Mouse (Mus musculus) forebrain, embryonic 12.5 days (tissue): ENCODE measurements around the gene Psmd12. TPM values are rescaled to one million over a fixed set of nuclear protein-coding genes. Genes with fewer than 3 reads are reported as not detected.

Experiments
- ATAC-seq: fragments of 200-750 bp; cut with Nextera tagmentation; 2 replicates; pipeline ENCODE4 v1.8.0; 2017; ENCODE audit warnings: moderate TSS enrichment; ENCODE audit not compliant: low FRiP score
- H3K27ac ChIP-seq: fragments of 300-500 bp; sonication (generic); 2 replicates; pipeline ENCODE4 v1.5.1; 2016; ENCODE audit warnings: mild to moderate bottlenecking
- H3K27me3 ChIP-seq: fragments of 300-500 bp; sonication (generic); 2 replicates; pipeline ENCODE4 v1.6.1; 2016; ENCODE audit warnings: mild to moderate bottlenecking
- H3K36me3 ChIP-seq: fragments of 300-500 bp; sonication (generic); replicated peaks from 2 replicates; pipeline ENCODE4 v1.6.1; 2016; ENCODE audit warnings: mild to moderate bottlenecking
- H3K4me1 ChIP-seq: fragments of 300-500 bp; sonication (generic); 2 replicates; pipeline ENCODE4 v1.6.1; 2016
- H3K4me2 ChIP-seq: fragments of 300-500 bp; sonication (generic); 2 replicates; pipeline ENCODE4 v1.6.1; 2016; ENCODE audit warnings: mild to moderate bottlenecking, moderate library complexity
- H3K4me3 ChIP-seq: fragments of 300-500 bp; sonication (generic); replicated peaks from 2 replicates; pipeline ENCODE4 v1.5.1; 2016; ENCODE audit warnings: mild to moderate bottlenecking
- H3K9ac ChIP-seq: fragments of 300-500 bp; sonication (generic); 2 replicates; pipeline ENCODE4 v1.6.1; 2016; ENCODE audit warnings: mild to moderate bottlenecking
- H3K9me3 ChIP-seq: fragments of 300-500 bp; sonication (generic); 2 replicates; pipeline ENCODE4 v1.6.1; 2016
- WGBS: fragments of 180-500 bp; shearing (Covaris S2); methylation state at CpG from one replicate; pipeline ENCODE4 v1.1.7; 2016; 5-methylcytosine and 5-hydroxymethylcytosine counted together
- polyA plus RNA-seq: library from polyadenylated mRNA; unstranded; fragments of >200 nt; fragmentation: Nextera tagmentation; extraction: Ambion mirVana; gene quantifications from 2 replicates; pipeline ENCODE4 v1.2.1, GENCODE M21; 2016

The Psmd12 gene
- polyA plus RNA-seq: 188 and 196 TPM in 2 replicates

DNA sequence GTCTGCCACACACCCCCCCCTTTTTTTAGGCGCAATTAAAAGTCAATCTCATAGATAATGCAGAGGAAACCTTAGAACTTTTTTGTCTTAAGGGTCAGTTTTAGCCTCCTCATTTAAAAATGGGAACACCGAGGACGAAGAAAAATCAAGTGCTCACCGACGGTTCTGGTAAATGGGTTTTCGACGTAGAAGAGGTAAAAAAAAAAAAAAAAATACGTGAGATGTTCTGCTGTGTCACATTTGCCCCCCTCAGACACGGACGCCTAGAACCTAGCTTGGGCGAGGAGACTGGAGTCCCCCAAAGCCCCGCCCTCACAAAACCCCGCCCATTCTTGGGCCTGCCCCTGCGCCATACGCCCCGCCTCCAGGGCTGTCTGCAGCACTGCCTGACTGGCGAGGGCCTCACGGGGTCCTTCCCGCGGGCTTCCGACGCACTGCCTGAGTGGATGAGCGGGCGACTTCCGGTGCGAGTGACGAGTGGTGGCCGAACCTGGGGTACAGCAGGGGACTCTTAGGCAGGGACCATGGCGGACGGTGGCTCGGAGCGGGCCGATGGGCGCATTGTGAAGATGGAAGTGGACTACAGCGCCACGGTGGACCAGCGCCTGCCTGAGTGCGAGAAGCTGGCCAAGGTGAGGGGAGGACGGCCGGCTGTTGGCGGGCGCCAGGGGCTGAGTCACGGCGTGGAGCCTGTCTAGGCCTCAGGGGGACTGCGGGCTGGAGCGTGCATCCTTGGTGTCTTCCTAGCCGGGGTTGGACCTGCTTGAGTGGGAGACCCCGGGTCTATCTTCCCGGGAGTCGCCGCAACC lies at the start of gene Psmd12:
TSS of gene Psmd12 (plus strand) at position 432 of the 809 bp plus-strand sequence.
- peak within 1 kb of the TSS; percentile 94 for H3K9ac ChIP-seq
- ATAC-seq: peak; percentile 98
- H3K4me2 ChIP-seq: peak within 1 kb of the TSS; percentile 93
- peak within 1 kb of the TSS; percentile 77 for H3K27ac ChIP-seq
- no peaks in the 10 kb centered on the region for H3K27me3 ChIP-seq
- H3K4me1 ChIP-seq: peaks cover 16% of the 10 kb centered on the region
- H3K4me3 ChIP-seq: peak within 1 kb of the TSS; percentile 91
- WGBS: under 1% methylated on average over 51 of the region's 51 CpGs
- H3K36me3 ChIP-seq: no peaks in the 10 kb centered on the region
- H3K9me3 ChIP-seq: no peaks in the 10 kb centered on the region

DNA sequence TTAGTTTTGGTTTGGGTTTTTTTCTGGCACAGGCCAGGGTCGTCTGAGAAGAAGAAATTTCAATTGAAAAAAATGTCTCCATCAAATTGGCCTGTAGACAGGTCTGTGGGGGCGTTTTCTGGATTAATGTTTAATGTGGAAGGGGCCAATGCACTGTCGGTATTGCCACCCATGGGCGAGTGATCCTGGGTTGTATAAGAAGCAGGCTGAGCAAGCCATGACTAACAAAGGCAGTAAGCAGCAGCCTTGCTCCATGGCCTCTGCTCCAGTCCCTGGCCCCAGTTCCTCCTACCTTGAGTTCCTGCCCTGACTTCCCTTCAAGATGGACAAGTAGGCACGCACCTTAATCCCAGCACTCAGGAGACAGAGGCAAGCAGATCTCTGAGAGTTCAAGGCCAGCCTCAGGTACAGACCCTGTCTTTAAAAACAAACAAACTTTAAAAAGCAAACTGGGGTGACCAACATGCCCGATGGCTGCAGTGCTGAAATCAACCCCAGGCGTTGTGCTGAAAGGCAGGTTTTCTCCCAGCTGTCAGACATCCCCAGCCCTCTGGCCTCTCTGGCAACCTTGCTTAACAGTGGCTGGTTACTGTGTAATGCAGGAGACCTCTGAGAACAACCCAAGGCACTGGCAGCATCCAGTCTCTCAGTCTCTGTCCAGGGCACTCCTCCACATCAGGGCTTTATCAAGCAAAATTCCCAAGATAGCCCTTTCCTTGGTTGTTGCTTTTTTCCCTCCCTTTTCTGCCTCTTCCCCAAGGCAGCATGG lies 47.9 kb upstream of the Psmd12 start:
- 92% methylated on average over 7 of the region's 7 CpGs for WGBS

DNA sequence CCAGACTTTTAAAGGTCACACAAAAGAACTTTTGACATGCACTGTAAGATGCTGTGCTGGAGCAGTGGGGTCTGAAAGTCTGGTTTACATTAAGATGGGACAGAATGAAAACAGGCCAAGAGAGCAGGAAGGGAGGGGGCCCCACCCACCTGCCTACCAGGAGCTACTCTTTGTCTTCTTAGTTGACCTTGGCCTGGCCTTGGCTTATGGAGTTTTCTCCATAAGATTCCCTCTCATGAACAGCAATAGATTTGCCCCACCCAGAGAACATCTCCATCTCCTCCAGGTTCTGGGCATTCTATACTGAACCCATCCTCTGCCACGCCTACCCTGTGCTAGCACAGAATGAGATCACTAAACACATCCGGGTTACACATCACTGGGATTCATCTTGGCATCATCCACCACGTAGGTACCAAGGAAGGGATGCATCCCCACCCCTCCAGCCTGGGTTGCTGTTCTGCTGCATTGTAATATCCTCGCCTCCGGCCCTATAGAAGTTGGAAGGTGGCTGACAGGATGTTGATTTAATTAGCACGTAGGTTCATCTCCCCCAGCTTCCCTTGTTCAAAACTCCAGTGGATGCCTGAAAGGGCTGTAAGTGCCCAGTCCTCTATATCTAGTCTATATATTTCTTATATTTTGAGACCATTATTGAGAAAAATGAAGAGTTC lies 43.4 kb upstream of the Psmd12 start:
- no peaks in the 10 kb centered on the region for H3K36me3 ChIP-seq
- H3K4me1 ChIP-seq: peaks cover 10% of the 10 kb centered on the region
- no peak overlapping the region for H3K4me2 ChIP-seq
- H3K9me3 ChIP-seq: peaks cover 3% of the 10 kb centered on the region
- no peak overlapping the region for H3K4me3 ChIP-seq
- no peak overlapping the region for H3K9ac ChIP-seq
- H3K27me3 ChIP-seq: no peaks in the 10 kb centered on the region
- no peak overlapping the region for H3K27ac ChIP-seq
- ATAC-seq: no peak
- WGBS: 92% methylated on average over 6 of the region's 6 CpGs

More for the DNA sequence above, 47.9 kb upstream of the Psmd12 start:
- no peak for ATAC-seq
- Histone ChIP-seq H3K9me3 (no peaks in the 10 kb centered on the region), H3K36me3 (no peaks in the 10 kb centered on the region), H3K4me2 (no peak overlapping the region), H3K4me1 (peaks cover 10% of the 10 kb centered on the region), H3K27me3 (no peaks in the 10 kb centered on the region), H3K9ac (no peak overlapping the region), H3K27ac (no peak overlapping the region), H3K4me3 (no peak overlapping the region)

DNA sequence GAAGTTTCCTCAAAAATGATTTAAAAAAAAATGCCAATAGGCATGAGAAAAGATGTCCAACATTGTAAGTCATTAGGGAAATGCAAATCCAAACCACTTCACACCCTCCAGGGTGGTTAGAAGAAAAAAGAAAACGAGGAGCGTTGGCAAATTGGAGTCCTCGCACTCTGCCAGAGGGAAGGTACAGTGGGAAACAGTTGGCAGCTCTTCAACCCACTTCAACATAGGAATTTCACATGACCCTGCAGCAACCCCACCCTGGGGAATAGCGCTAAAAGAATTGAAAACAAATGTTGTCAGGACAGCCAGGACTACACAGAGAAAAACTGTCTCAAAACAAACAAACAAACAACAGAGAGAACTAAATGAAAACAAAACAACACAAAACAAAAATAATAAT lies 41.6 kb upstream of the Psmd12 start:
- Histone ChIP-seq H3K27me3 (no peaks in the 10 kb centered on the region), H3K4me1 (peaks cover 7% of the 10 kb centered on the region), H3K4me3 (no peak overlapping the region), H3K36me3 (no peaks in the 10 kb centered on the region), H3K9me3 (peaks cover 3% of the 10 kb centered on the region), H3K4me2 (no peak overlapping the region), H3K27ac (no peak overlapping the region), H3K9ac (no peak overlapping the region)
- 57% methylated on average over 4 of the region's 4 CpGs for WGBS
- no peak for ATAC-seq

DNA sequence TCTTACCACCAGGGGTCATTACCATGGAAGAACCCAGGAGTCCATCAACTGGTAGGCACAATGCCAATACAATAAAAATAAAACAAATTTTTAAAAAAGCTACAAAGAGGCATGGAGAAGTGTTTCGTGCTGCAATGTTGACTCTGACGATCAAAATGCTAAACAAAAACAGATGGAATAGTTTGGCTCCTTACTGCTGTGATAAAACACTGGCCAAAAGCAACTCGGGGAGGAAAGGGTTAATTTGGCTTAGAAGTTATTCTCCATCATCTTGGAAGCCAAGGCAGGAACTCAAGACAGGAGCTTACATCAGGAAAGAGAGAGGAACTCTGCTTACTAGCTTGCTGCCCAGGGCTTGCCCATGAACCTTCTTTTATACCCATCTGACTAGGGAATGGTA lies 41.1 kb upstream of the Psmd12 start:
- Histone ChIP-seq H3K36me3 (no peaks in the 10 kb centered on the region), H3K4me1 (peaks cover 3% of the 10 kb centered on the region), H3K27me3 (no peaks in the 10 kb centered on the region), H3K9me3 (peaks cover 3% of the 10 kb centered on the region), H3K4me3 (no peak overlapping the region), H3K9ac (no peak overlapping the region), H3K4me2 (no peak overlapping the region), H3K27ac (no peak overlapping the region)
- no peak for ATAC-seq
- WGBS: 90% methylated on average over 3 of the region's 3 CpGs

DNA sequence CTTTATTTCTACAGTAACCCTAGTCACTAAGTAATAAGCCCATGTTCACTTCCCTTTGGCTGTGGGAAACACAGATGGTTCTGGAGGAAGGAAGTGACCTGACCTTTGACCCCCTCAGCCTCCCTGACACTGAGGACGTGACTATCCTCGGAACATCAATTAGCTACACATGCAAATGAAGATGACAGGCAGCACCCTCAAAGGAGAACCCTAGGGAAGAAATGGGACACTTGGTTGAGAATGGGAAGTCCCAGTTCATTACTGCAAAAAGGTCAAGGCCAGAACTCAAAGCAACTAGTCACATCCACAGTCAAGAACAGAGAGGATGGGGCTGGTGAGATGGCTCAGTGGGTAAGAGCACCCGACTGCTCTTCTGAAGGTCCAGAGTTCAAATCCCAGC lies 38.2 kb upstream of the Psmd12 start:
- Histone ChIP-seq H3K4me3 (no peak overlapping the region), H3K9ac (no peak overlapping the region), H3K27me3 (no peaks in the 10 kb centered on the region), H3K4me1 (no peaks in the 10 kb centered on the region), H3K9me3 (peaks cover 3% of the 10 kb centered on the region), H3K36me3 (no peaks in the 10 kb centered on the region), H3K4me2 (no peak overlapping the region), H3K27ac (no peak overlapping the region)
- WGBS: 66% methylated on average over 3 of the region's 3 CpGs
- no peak for ATAC-seq

DNA sequence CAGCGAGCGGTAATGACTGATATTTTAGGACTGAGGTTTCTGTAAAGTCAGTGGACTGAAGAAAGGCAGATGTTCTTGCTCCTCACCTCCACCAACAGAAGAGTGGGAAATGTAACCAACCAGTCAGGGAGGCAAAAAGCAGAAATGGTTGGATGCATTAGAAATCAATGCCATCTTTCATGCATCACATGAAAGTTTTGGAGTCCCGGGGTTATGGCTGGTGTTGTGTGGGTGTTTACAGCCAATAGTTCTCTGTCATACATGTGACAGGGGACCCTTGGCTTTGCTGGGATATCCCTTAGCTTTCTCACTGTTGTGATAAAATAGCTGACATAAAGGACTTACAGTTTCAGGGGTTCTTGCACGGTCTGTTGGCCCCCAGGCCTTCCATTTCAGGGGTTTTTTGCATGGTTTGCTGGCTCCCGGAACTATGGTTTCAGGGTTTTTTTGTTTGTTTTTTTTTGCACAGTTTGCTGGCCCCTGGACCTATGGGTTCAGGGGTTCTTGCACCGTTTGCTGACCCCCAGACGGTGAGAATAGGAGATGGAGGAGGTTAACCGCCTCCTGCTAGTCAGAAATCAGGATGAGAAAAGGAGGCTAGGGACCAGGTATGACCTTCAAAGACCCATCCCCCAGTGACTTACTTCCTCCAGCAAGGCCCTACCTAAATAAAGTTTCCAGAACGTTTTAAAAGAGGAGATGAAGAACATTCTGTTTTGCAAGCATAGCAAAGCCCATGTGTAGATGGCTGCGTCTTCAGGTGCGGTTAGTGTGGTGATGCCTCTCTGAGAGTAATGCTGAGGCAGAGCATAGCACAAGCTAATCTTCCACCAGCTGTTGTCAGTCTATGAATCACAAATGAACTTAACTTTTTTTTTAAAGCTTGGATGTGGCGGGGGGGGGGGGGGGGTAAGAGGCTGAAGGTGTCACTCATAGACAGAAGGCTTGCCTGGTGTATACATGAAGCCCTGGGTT lies 35.9 kb upstream of the Psmd12 start:
- Histone ChIP-seq H3K9ac (no peak overlapping the region), H3K4me2 (no peak overlapping the region), H3K36me3 (no peaks in the 10 kb centered on the region), H3K4me3 (no peak overlapping the region), H3K27ac (no peak overlapping the region), H3K9me3 (peaks cover 1% of the 10 kb centered on the region; the same call in 1 of the 2 replicates), H3K4me1 (0 out of 2 replicates have a peak, but pooled peaks cover 3% of the 10 kb centered on the region), H3K27me3 (no peaks in the 10 kb centered on the region)
- WGBS: 87% methylated on average over 12 of the region's 12 CpGs
- no peak for ATAC-seq

DNA sequence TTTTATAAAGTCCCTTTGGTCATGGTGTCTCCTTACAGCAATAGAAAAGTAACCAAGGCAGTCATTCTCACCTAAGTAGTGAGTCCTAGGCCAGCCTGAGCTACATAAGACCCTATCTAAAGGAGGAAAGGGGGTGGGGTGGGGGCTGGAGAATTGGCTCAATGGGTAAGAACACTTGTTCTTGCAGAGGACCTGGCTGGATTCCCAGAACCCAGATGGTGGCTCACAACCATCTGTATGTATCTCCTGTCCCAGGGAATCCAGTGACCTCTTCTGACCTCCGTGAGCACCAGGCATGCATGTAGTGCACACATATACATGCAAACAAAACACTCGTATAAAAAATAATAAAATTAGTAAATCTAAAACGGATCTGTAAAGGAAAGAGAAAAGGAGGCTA lies 33.6 kb upstream of the Psmd12 start:
- no peak for ATAC-seq
- no peak overlapping the region for H3K4me3 ChIP-seq
- no peak overlapping the region for H3K4me2 ChIP-seq
- H3K9ac ChIP-seq: no peak overlapping the region
- 0 out of 2 replicates have a peak, but pooled peaks cover 3% of the 10 kb centered on the region for H3K4me1 ChIP-seq
- no peaks in the 10 kb centered on the region for H3K9me3 ChIP-seq
- 92% methylated on average over 3 of the region's 3 CpGs for WGBS
- H3K27me3 ChIP-seq: no peaks in the 10 kb centered on the region
- no peak overlapping the region for H3K27ac ChIP-seq
- H3K36me3 ChIP-seq: no peaks in the 10 kb centered on the region

DNA sequence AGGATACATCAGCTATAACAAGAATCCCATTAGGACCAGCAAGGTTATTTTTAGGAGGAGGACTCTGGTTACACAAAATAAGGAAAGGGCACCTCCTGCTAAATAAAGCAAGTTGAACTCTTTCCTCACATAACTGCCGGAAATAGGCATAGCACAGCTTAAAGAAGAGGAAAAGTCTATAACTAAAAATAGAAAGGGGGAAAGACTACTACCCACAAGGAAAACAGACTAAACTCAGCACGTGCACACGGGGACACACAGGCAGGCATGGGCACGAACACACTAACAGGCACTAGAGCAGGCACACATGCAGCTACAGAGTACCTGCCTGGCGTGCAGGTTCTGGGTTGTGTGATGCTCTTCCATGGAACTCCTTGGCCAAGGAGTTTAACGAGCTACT lies 32.6 kb upstream of the Psmd12 start:
- H3K27ac ChIP-seq: no peak overlapping the region
- 0 out of 2 replicates have a peak, but pooled peaks cover 3% of the 10 kb centered on the region for H3K4me1 ChIP-seq
- no peak overlapping the region for H3K9ac ChIP-seq
- H3K4me2 ChIP-seq: no peak overlapping the region
- WGBS: 80% methylated on average over 6 of the region's 6 CpGs
- no peak overlapping the region for H3K4me3 ChIP-seq
- H3K27me3 ChIP-seq: no peaks in the 10 kb centered on the region
- ATAC-seq: no peak
- H3K9me3 ChIP-seq: no peaks in the 10 kb centered on the region
- 0 out of 2 replicates have a peak, but pooled peaks cover under 1% of the 10 kb centered on the region for H3K36me3 ChIP-seq

DNA sequence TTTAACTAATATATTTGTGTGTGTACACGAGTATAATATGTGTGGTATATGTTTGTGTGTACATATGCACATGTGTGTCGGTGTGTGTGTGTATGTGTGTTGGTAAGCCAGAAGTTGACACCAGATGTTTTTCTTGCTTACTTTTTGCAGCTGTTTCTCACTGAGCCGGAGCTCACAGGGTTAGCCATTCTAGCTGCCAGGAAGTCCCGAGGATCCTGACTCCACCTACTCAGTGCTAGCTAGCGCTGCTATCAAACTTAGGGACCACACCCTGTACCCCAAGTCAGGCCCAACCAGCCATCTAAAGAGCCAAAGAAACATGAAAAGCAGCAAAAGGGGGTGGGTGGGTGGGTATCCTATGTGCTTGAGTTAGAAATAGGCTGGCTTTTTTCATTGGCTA lies 31.9 kb upstream of the Psmd12 start:
- Histone ChIP-seq H3K9me3 (no peaks in the 10 kb centered on the region), H3K4me1 (0 out of 2 replicates have a peak, but pooled peaks cover 3% of the 10 kb centered on the region), H3K4me2 (no peak overlapping the region), H3K27me3 (no peaks in the 10 kb centered on the region), H3K36me3 (0 out of 2 replicates have a peak, but pooled peaks cover 4% of the 10 kb centered on the region), H3K27ac (no peak overlapping the region), H3K4me3 (no peak overlapping the region), H3K9ac (no peak overlapping the region)
- 83% methylated on average over 5 of the region's 5 CpGs for whole genome bisulfite sequencing
- ATAC-seq: no peak

DNA sequence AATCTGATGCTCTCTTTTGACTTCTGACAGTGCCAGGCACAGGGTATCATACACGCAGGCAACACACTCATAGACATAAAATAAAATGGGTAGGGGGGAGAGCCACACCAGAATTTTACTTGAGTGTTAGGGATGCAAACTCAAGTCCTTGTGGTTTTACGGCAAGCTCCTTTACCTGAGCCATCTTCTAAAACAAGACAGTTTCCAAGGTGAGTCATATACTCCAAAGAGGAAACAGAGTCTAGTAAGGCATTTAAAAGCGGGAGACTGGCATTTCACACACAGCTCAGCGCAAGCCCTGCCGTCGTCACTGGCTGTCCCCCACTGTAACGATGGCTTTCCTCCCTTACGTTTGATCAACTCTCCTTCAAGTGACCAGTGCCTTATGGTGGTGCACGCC lies 31.4 kb upstream of the Psmd12 start:
- Histone ChIP-seq H3K4me3 (no peak overlapping the region), H3K4me2 (no peak overlapping the region), H3K36me3 (0 out of 2 replicates have a peak, but pooled peaks cover 4% of the 10 kb centered on the region), H3K27me3 (no peaks in the 10 kb centered on the region), H3K9me3 (no peaks in the 10 kb centered on the region), H3K9ac (no peak overlapping the region), H3K4me1 (0 out of 2 replicates have a peak, but pooled peaks cover 3% of the 10 kb centered on the region), H3K27ac (no peak overlapping the region)
- no peak for ATAC-seq
- 90% methylated on average over 9 of the region's 9 CpGs for WGBS
